14 mouse cellular contexts compared by ENCODE assay signal in genomic region chr1:133020137-133020894, GRCm38 (mm10). TPM values are rescaled to one million over a fixed set of nuclear protein-coding genes. Genes with fewer than 3 reads are reported as not detected.
DNase-seq lines count a peak whose midpoint lies in the region; ATAC-seq and TF ChIP-seq lines count a peak whose summit lies in the region.
"Had no signal": no experiment of that assay in that cellular context is flagged by ENCODE, and none has a peak within 500 bp of the region (broad histone marks: within the 10 kb centered on the region; RNA-seq: fewer than 3 reads in every experiment).

No protein-coding gene starts in this region.

- ATAC-seq in megakaryocyte, adult 5-6 weeks (ENCODE audit: poor library complexity, severe bottlenecking) = no peak
- ATAC-seq in embryonic facial prominence, embryonic 14.5 days (ENCODE audit: low read depth) = no peak
- peak; percentile 59 for ATAC-seq in megakaryocyte-erythroid progenitor cell, adult 5-6 weeks (replicated peaks; ENCODE audit: low FRiP score, low TSS enrichment, poor library complexity, severe bottlenecking)
- ATAC-seq: intestine, embryonic 15.5 days; Patski had no signal

- in situ Hi-C loops in ES-E14 (cut with MboI; ENCODE audit: low sequenced_read_pairs in 2 of 2, unreplicated experiment in 2 of 2) = no loop called here

- H3K4me1 ChIP-seq in megakaryocyte, embryonic 14.5 days = peaks cover 47% of the 10 kb centered on the region
- peaks cover 0 to 5% of the 10 kb centered on the region in 2 experiments; a peak in 1 of 4 replicates for H3K4me1 ChIP-seq in ES-E14 (ENCODE audit: control insufficient read depth in 2 of 2, insufficient read depth in 2 of 2, low read length in 2 of 2, poor library complexity in 1 of 2)
- H3K4me1 ChIP-seq in embryonic facial prominence, embryonic 14.5 days (ENCODE audit: control insufficient read depth, insufficient read depth, low read length) = peaks cover 6% of the 10 kb centered on the region; the same call in 1 of the 2 replicates

- WGBS in embryonic facial prominence, embryonic 14.5 days = 68% methylated on average over 3 of the region's 3 CpGs

- peak overlapping the region; percentile 64 for H3K4me3 ChIP-seq in megakaryocyte, embryonic 14.5 days (replicated peaks)
- peak overlapping the region; percentile 50 to 70 for H3K4me3 ChIP-seq in ES-E14 (ENCODE audit: insufficient read depth in 1 of 2, low read depth in 1 of 2, low read length in 2 of 2, poor library complexity in 1 of 2, severe bottlenecking in 1 of 2)
- no peak overlapping the region for H3K4me3 ChIP-seq in embryonic facial prominence, embryonic 14.5 days (ENCODE audit: low read depth, low read length)
- H3K4me3 ChIP-seq: forebrain, embryonic 10.5 days; intestine, embryonic 15.5 days had no signal

- H3K9ac ChIP-seq in ES-E14 (ENCODE audit: insufficient read depth, low read depth, low read length, poor library complexity, severe bottlenecking) = peak overlapping the region; percentile 80
- no peak overlapping the region; the same call in 1 of the 2 replicates for H3K9ac ChIP-seq in embryonic facial prominence, embryonic 14.5 days (ENCODE audit: low read depth, low read length)
- H3K9ac ChIP-seq: intestine, embryonic 15.5 days had no signal

- peak overlapping the region; percentile 99 for H3K27ac ChIP-seq in ES-E14 (ENCODE audit: insufficient read depth, low read depth, low read length, poor library complexity, severe bottlenecking)
- H3K27ac ChIP-seq in embryonic facial prominence, embryonic 14.5 days (replicated peaks; ENCODE audit: low read depth, low read length) = no peak overlapping the region
- H3K27ac ChIP-seq: forebrain, embryonic 10.5 days; intestine, embryonic 15.5 days had no signal

- H3K9me3 ChIP-seq in megakaryocyte, embryonic 14.5 days = no peaks in the 10 kb centered on the region
- no peaks in the 10 kb centered on the region for H3K9me3 ChIP-seq in ES-E14 (ENCODE audit: control insufficient read depth, insufficient read depth, low read depth, low read length)
- H3K9me3 ChIP-seq in embryonic facial prominence, embryonic 14.5 days (ENCODE audit: control insufficient read depth, low read length) = no peaks in the 10 kb centered on the region
- H3K9me3 ChIP-seq: forebrain, embryonic 10.5 days; intestine, embryonic 15.5 days had no signal

- H3K36me3 ChIP-seq in megakaryocyte, embryonic 14.5 days (replicated peaks; ENCODE audit: low read length) = peaks cover 50% of the 10 kb centered on the region
- H3K36me3 ChIP-seq in ES-E14 (ENCODE audit: control insufficient read depth, insufficient read depth, low read length, poor library complexity, severe bottlenecking) = peaks cover 10% of the 10 kb centered on the region
- peaks cover 35% of the 10 kb centered on the region for H3K36me3 ChIP-seq in embryonic facial prominence, embryonic 14.5 days (ENCODE audit: control insufficient read depth, insufficient read depth, low read length)
- H3K36me3 ChIP-seq: intestine, embryonic 15.5 days had no signal

- H3K4me2 ChIP-seq in embryonic facial prominence, embryonic 14.5 days (ENCODE audit: low read depth, low read length) = no peak overlapping the region
- H3K4me2 ChIP-seq: intestine, embryonic 15.5 days had no signal

- DNase-seq in ES-E14 (ENCODE audit: low read depth, low spot score) = peak; percentile 69
- peak; percentile 38 for DNase-seq in embryonic facial prominence, embryonic 14.5 days (ENCODE audit: low spot score)
- DNase-seq in left cerebral cortex, adult 11 months (ENCODE audit: low spot score) = no peak
- DNase-seq in gastrocnemius, adult 18-20 months (ENCODE audit: low spot score) = no peak
- DNase-seq in right cerebral cortex, postnatal 10 days (ENCODE audit: low spot score in 2 of 2) = no peak
- DNase-seq: cerebellum, adult 9-10 months; gastrocnemius, postnatal 25 days; heart, postnatal 4 days had no signal

- no peaks in the 10 kb centered on the region for H3K27me3 ChIP-seq in megakaryocyte, embryonic 14.5 days (replicated peaks)
- H3K27me3 ChIP-seq in embryonic facial prominence, embryonic 14.5 days (replicated peaks; ENCODE audit: control insufficient read depth, insufficient read depth, low read length) = no peaks in the 10 kb centered on the region
- H3K27me3 ChIP-seq: intestine, embryonic 15.5 days; Patski had no signal

TF ChIP-seq in ES-E14, 5 proteins besides CTCF, POLR2A, EP300 and RAD21:
- no peak for TF ChIP-seq MAFK (IDR thresholded peaks at IDR 0.05; ENCODE audit: insufficient read depth, low read depth, low read length)
- TF ChIP-seq ZNF384 (IDR thresholded peaks at IDR 0.05; ENCODE audit: low read depth, low read length) = peak; percentile 60
- no peak for TF ChIP-seq HCFC1 (IDR thresholded peaks at IDR 0.05; ENCODE audit: borderline replicate concordance, insufficient read depth, low read length)
- TF ChIP-seq CHD2 (IDR thresholded peaks at IDR 0.05; ENCODE audit: low read depth, low read length) = no peak
- TF ChIP-seq ZC3H11A (IDR thresholded peaks at IDR 0.05; ENCODE audit: borderline replicate concordance, low read depth, low read length) = no peak

RNA-seq across cellular contexts. Expression of gene Mdm4, which starts 10.0 kb away (rescaled TPM):
- polyA plus RNA-seq in megakaryocyte, embryonic 14.5 days (2012; ENCODE audit: insufficient read depth, low replicate concordance) = 7.3 TPM in 1 of 2 replicates, not detected in the other
- 66.6 and 69.0 TPM in 2 replicates for total RNA-seq in megakaryocyte, adult 5-6 weeks (2015)
- 88.5 and 97.9 TPM in 2 replicates for total RNA-seq in megakaryocyte, adult 5-6 weeks (2017)
- total RNA-seq in ES-E14 (2012; rRNA removed) = 136 and 254 TPM in 2 replicates
- polyA plus RNA-seq in embryonic facial prominence, embryonic 14.5 days (2014; fragmentation: Nextera tagmentation; extraction: Ambion mirVana) = 33.4 and 40.3 TPM in 2 replicates
- 126 and 190 TPM in 2 replicates for total RNA-seq in megakaryocyte-erythroid progenitor cell, adult 5-6 weeks (2014; fragmentation: Nextera tagmentation)
- 110 and 145 TPM in 2 replicates for total RNA-seq in megakaryocyte-erythroid progenitor cell, adult 5-6 weeks (2017)
- total RNA-seq in gastrocnemius, adult 18-20 months (2021) = 10 to 100 TPM; 20.6 to 22.3 TPM

RNA-seq across cellular contexts. Expression of gene Pik3c2b, which starts 25.2 kb away (rescaled TPM):
- polyA plus RNA-seq in megakaryocyte, embryonic 14.5 days (2012; ENCODE audit: insufficient read depth, low replicate concordance) = 0.56 and 0.73 TPM in 2 replicates
- 0.67 and 1.1 TPM in 2 replicates for total RNA-seq in megakaryocyte, adult 5-6 weeks (2015)
- total RNA-seq in megakaryocyte, adult 5-6 weeks (2017) = 0.48 and 0.98 TPM in 2 replicates
- total RNA-seq in ES-E14 (2012; rRNA removed) = 3.1 and 4.7 TPM in 2 replicates
- 7.0 and 7.1 TPM in 2 replicates for polyA plus RNA-seq in embryonic facial prominence, embryonic 14.5 days (2014; fragmentation: Nextera tagmentation; extraction: Ambion mirVana)
- 3.5 and 4.0 TPM in 2 replicates for total RNA-seq in megakaryocyte-erythroid progenitor cell, adult 5-6 weeks (2014; fragmentation: Nextera tagmentation)
- 0.33 and 0.88 TPM in 2 replicates for total RNA-seq in megakaryocyte-erythroid progenitor cell, adult 5-6 weeks (2017)
- 10 to 100 TPM in 1 of 2 experiments, 1 to 10 TPM in 1; 8.2 to 10.8 TPM for total RNA-seq in gastrocnemius, adult 18-20 months (2021)

Comparison
In these comparisons a context has a peak if more than half of its experiments do, and no peak if none do; other contexts are left out.
1. DNase-seq: peak in ES-E14 (single experiment) and embryonic facial prominence, embryonic 14.5 days (single experiment); none in left cerebral cortex, adult 11 months (single experiment), gastrocnemius, adult 18-20 months (single experiment) and right cerebral cortex, postnatal 10 days (0 of 2).